Mouse (Mus musculus): ENCODE data around the gene Gm49368.

GRCm38 (mm10) chr7:128067847-128068246 lies 5.4 kb downstream of the Gm49368 start:
- TF ChIP-seq EP300 (IDR thresholded peaks at IDR 0.05; ENCODE audit: insufficient read depth, low read depth, low read length) (no peak), CTCF (IDR thresholded peaks at IDR 0.05) (no peak)
